Comparison of ENCODE assay signal across 27 mouse cellular contexts in genomic region chr13:43716514-43717036, GRCm38 (mm10).
DNase-seq lines count a peak whose midpoint lies in the region; ATAC-seq and TF ChIP-seq lines count a peak whose summit lies in the region.
"Had no signal": no experiment of that assay in that cellular context is flagged by ENCODE, and none has a peak within 500 bp of the region (broad histone marks: within the 10 kb centered on the region; RNA-seq: fewer than 3 reads in every experiment).

No protein-coding gene starts in this region.

- no peaks in the 10 kb centered on the region for H3K36me3 ChIP-seq in forebrain, embryonic 13.5 days (ENCODE audit: poor library complexity, severe bottlenecking)
- H3K36me3 ChIP-seq in forebrain, embryonic 16.5 days (ENCODE audit: control insufficient read depth, insufficient read depth): no peaks in the 10 kb centered on the region
- no peaks in the 10 kb centered on the region for H3K36me3 ChIP-seq in hindbrain, postnatal 0 days (ENCODE audit: insufficient read depth, low read length)
- H3K36me3 ChIP-seq in hindbrain, embryonic 13.5 days: no peaks in the 10 kb centered on the region
- H3K36me3 ChIP-seq: forebrain, embryonic 10.5 days; heart, embryonic 15.5 days; limb, embryonic 15.5 days; midbrain, embryonic 10.5 days; neural tube, embryonic 13.5 days had no signal

- H3K27me3 ChIP-seq in forebrain, embryonic 13.5 days: no peaks in the 10 kb centered on the region
- H3K27me3 ChIP-seq in forebrain, embryonic 16.5 days (replicated peaks; ENCODE audit: control insufficient read depth, insufficient read depth, low read length): no peaks in the 10 kb centered on the region
- no peaks in the 10 kb centered on the region for H3K27me3 ChIP-seq in hindbrain, postnatal 0 days (ENCODE audit: insufficient read depth, low read length)
- H3K27me3 ChIP-seq in hindbrain, embryonic 13.5 days: 0 out of 2 replicates have a peak, but pooled peaks cover 3% of the 10 kb centered on the region
- H3K27me3 ChIP-seq: heart, embryonic 15.5 days; limb, embryonic 15.5 days; neural tube, embryonic 13.5 days had no signal

- peak; percentile 24; the same call in 1 of the 2 replicates for ATAC-seq in forebrain, embryonic 13.5 days
- no peak for ATAC-seq in forebrain, embryonic 16.5 days
- ATAC-seq in hindbrain, postnatal 0 days: peak; percentile 77
- ATAC-seq in hindbrain, embryonic 13.5 days (ENCODE audit: low FRiP score): no peak; the same call in 1 of the 2 replicates
- ATAC-seq: intestine, embryonic 16.5 days had no signal

- peak; percentile 38 for DNase-seq in hindbrain, postnatal 0 days (ENCODE audit: low spot score)
- DNase-seq in retina, postnatal 1 day: peak; percentile 40
- DNase-seq in retina, embryonic 14.5 days (ENCODE audit: low spot score): no peak
- DNase-seq in brain, embryonic 14.5 days (ENCODE audit: low read depth): peak; percentile 45
- DNase-seq in kidney, adult 8-10 months: no peak
- DNase-seq: adrenal gland, postnatal 10 days; cerebellum, adult 9-11 months; gastrocnemius, adult 2 months; heart, postnatal 4 days; kidney, postnatal 36 days; left cerebral cortex, postnatal 4 days; lung, embryonic 14.5 days; right cerebral cortex, adult 18-20 months; right cerebral cortex, postnatal 4 days; thymus, adult 2 months; thymus, postnatal 4 days had no signal

- H3K27ac ChIP-seq in forebrain, embryonic 13.5 days: no peak overlapping the region
- no peak overlapping the region for H3K27ac ChIP-seq in forebrain, embryonic 16.5 days (ENCODE audit: low read length)
- no peak overlapping the region for H3K27ac ChIP-seq in hindbrain, postnatal 0 days
- no peak overlapping the region for H3K27ac ChIP-seq in hindbrain, embryonic 13.5 days
- H3K27ac ChIP-seq: forebrain, embryonic 10.5 days; gastrocnemius, adult 2 months; heart, embryonic 15.5 days; limb, embryonic 15.5 days; liver, embryonic 14.5 days; midbrain, embryonic 10.5 days; neural tube, embryonic 13.5 days had no signal

- 26% methylated on average over 6 of the region's 6 CpGs for WGBS in forebrain, embryonic 13.5 days
- WGBS in forebrain, embryonic 16.5 days: 21% methylated on average over 6 of the region's 6 CpGs
- WGBS in hindbrain, postnatal 0 days: 30% methylated on average over 6 of the region's 6 CpGs
- WGBS in hindbrain, embryonic 13.5 days: 28% methylated on average over 6 of the region's 6 CpGs

- H3K4me1 ChIP-seq in forebrain, embryonic 13.5 days: peaks cover 6% of the 10 kb centered on the region
- H3K4me1 ChIP-seq in forebrain, embryonic 16.5 days (replicated peaks; ENCODE audit: control insufficient read depth, insufficient read depth, low read length): 0 out of 2 replicates have a peak, but pooled peaks cover 3% of the 10 kb centered on the region
- no peaks in the 10 kb centered on the region; the same call in 1 of the 2 replicates for H3K4me1 ChIP-seq in hindbrain, postnatal 0 days (ENCODE audit: insufficient read depth, low read length)
- H3K4me1 ChIP-seq in hindbrain, embryonic 13.5 days (replicated peaks): peaks cover 9% of the 10 kb centered on the region; the same call in 1 of the 2 replicates
- H3K4me1 ChIP-seq: limb, embryonic 15.5 days had no signal

- TF ChIP-seq POLR2A in brain, embryonic 14.5 days (IDR thresholded peaks at IDR 0.05; ENCODE audit: borderline replicate concordance, extremely low read depth, insufficient read depth, insufficient read length, poor library complexity, severe bottlenecking): no peak

- no peak overlapping the region for H3K4me3 ChIP-seq in forebrain, embryonic 13.5 days
- H3K4me3 ChIP-seq in forebrain, embryonic 16.5 days (replicated peaks; ENCODE audit: low read length): no peak overlapping the region
- no peak overlapping the region for H3K4me3 ChIP-seq in hindbrain, postnatal 0 days (ENCODE audit: low read length)
- no peak overlapping the region for H3K4me3 ChIP-seq in hindbrain, embryonic 13.5 days
- H3K4me3 ChIP-seq: forebrain, embryonic 10.5 days; gastrocnemius, adult 2 months; heart, embryonic 15.5 days; limb, embryonic 15.5 days; midbrain, embryonic 10.5 days; myocyte; neural tube, embryonic 13.5 days had no signal

- H3K9me3 ChIP-seq in forebrain, embryonic 13.5 days (replicated peaks): no peaks in the 10 kb centered on the region
- no peaks in the 10 kb centered on the region for H3K9me3 ChIP-seq in forebrain, embryonic 16.5 days (ENCODE audit: control insufficient read depth, low read length)
- H3K9me3 ChIP-seq in hindbrain, postnatal 0 days (ENCODE audit: low read length): no peaks in the 10 kb centered on the region
- no peaks in the 10 kb centered on the region for H3K9me3 ChIP-seq in hindbrain, embryonic 13.5 days
- H3K9me3 ChIP-seq: forebrain, embryonic 10.5 days; heart, embryonic 15.5 days; limb, embryonic 15.5 days; midbrain, embryonic 10.5 days; neural tube, embryonic 13.5 days had no signal

- no peak overlapping the region for H3K4me2 ChIP-seq in forebrain, embryonic 13.5 days
- H3K4me2 ChIP-seq in forebrain, embryonic 16.5 days (ENCODE audit: low read length): no peak overlapping the region
- H3K4me2 ChIP-seq in hindbrain, postnatal 0 days (ENCODE audit: low read depth, low read length): no peak overlapping the region
- no peak overlapping the region for H3K4me2 ChIP-seq in hindbrain, embryonic 13.5 days
- H3K4me2 ChIP-seq: heart, embryonic 15.5 days; limb, embryonic 15.5 days; lung, embryonic 14.5 days; neural tube, embryonic 13.5 days had no signal

- no peak for TF ChIP-seq CTCF in hindbrain, postnatal 0 days (IDR thresholded peaks at IDR 0.05; ENCODE audit: low read depth)
- no peak for TF ChIP-seq CTCF in brain, embryonic 14.5 days (IDR thresholded peaks at IDR 0.05; ENCODE audit: borderline replicate concordance, extremely low read depth, insufficient read depth, insufficient read length)

- H3K9ac ChIP-seq in forebrain, embryonic 13.5 days: no peak overlapping the region
- H3K9ac ChIP-seq in forebrain, embryonic 16.5 days (replicated peaks; ENCODE audit: low read depth, low read length): no peak overlapping the region
- H3K9ac ChIP-seq in hindbrain, postnatal 0 days (replicated peaks; ENCODE audit: low read length): no peak overlapping the region
- no peak overlapping the region for H3K9ac ChIP-seq in hindbrain, embryonic 13.5 days
- H3K9ac ChIP-seq: heart, embryonic 15.5 days; limb, embryonic 15.5 days; liver, embryonic 14.5 days; lung, embryonic 14.5 days; neural tube, embryonic 13.5 days had no signal

Comparison
In these comparisons a context has a peak if more than half of its experiments do, and no peak if none do; other contexts are left out.
1. ATAC-seq: peak in forebrain, embryonic 13.5 days (single experiment) and hindbrain, postnatal 0 days (single experiment); none in forebrain, embryonic 16.5 days (single experiment) and hindbrain, embryonic 13.5 days (single experiment).
2. DNase-seq: peak in hindbrain, postnatal 0 days (single experiment), retina, postnatal 1 day (single experiment) and brain, embryonic 14.5 days (single experiment); none in retina, embryonic 14.5 days (single experiment) and kidney, adult 8-10 months (0 of 2).